Mouse (Mus musculus): ENCODE measurements around the gene Lep.

- TF ChIP-seq CTCF (IDR thresholded peaks at IDR 0.05; ENCODE audit: low read depth): no peak
- TF ChIP-seq EP300 (IDR thresholded peaks at IDR 0.05; ENCODE audit: low read depth): no peak
Observed at GRCm38 (mm10) chr6:29053181-29053580, 6.8 kb upstream of the Lep start.

Measured in heart, postnatal 0 days (tissue).